Mouse (Mus musculus) fibroblast of lung, adult 2 months (primary cell): ENCODE measurements at regions not wholly inside any gene's neighbourhood (a gene's known extent, or its start where the extent isn't known, plus 50 kb on each side); places are given as distances from the start of the nearest gene placed in this dataset.

ENCODE experiments used
- DNase-seq: peaks from one replicate; pipeline ENCODE4 v3.0.0-alpha.2; 2011; ENCODE audit warnings: low read depth

GRCm38 (mm10) chr2:159019921-159020534 is 225.4 kb downstream of the Dhx35 start:
- no peak for DNase-seq

GRCm38 (mm10) chr2:159032147-159032546 is 237.5 kb downstream of the Dhx35 start:
- DNase-seq = no peak

- no peak for DNase-seq
Measured at GRCm38 (mm10) chr2:159039916-159040315, 245.3 kb downstream of the Dhx35 start.

GRCm38 (mm10) chr2:159053534-159053933 is 258.9 kb downstream of the Dhx35 start:
- no peak for DNase-seq

DNA sequence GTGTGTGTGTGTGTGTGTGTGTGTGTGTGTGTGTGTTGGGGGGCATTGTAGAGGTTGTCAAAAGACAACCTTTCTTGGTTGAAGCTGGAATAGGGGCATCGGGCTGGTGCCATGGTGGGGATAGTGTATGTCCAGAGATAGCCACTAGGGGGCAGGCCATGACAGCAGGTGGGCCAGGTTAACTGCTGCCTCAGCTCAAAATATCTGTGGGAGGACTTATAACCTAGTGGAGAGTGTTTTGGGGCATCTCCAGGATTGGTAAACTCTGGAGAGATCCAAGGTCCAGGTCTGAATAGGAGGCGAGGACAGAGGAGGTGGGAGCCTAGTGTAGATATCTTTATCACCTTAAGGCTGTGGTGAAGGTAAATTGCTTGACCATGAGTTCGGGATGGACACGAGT is 259.3 kb downstream of the Dhx35 start:
- DNase-seq = no peak

GRCm38 (mm10) chr2:159054451-159054850 is 259.8 kb downstream of the Dhx35 start:
- no peak for DNase-seq

GRCm38 (mm10) chr2:159055780-159056179 is 261.2 kb downstream of the Dhx35 start:
- no peak for DNase-seq

DNA sequence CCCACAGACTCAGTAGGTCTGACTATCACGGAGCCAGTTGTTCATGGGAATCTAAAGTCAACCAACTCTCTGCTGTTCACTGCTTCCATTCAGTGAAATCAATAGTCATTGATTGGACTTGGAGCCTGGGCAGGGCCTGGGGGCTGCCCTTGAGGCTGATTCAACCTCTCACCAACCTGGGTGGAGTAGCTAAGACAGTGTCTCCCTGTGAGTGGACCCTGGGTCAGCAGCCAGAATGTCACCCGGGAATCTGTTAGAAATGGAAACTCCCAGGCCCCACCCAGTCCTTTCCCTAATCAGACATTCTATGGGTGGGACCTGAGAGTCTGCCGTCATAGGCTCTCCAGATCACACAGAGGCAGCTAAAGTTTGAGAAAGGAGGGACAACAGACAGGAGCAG is 262.4 kb downstream of the Dhx35 start:
- no peak for DNase-seq

- no peak for DNase-seq
Measured at GRCm38 (mm10) chr2:159057506-159057905, 262.9 kb downstream of the Dhx35 start.

- no peak for DNase-seq
Measured at GRCm38 (mm10) chr2:159062266-159062665, 267.7 kb downstream of the Dhx35 start.

DNA sequence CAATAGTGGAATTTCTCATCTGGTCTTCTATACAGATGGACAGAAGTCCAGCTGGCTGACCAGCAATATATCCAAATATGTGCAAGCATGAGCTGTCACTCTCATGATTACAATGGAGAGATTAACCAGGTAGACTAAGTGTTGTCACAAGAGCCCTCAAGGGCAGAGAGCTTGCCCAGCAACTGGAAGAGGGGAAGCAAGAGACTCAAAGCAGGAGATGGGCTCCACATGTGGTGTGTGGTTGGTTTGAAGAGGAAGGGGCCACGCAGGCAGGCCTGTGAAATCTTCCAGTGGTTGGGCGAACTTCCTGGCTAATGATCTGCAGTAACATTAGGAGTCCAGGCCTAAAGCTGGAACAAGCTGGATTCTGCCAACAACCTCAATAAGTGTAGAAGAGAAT is 268.1 kb downstream of the Dhx35 start:
- DNase-seq = no peak

DNA sequence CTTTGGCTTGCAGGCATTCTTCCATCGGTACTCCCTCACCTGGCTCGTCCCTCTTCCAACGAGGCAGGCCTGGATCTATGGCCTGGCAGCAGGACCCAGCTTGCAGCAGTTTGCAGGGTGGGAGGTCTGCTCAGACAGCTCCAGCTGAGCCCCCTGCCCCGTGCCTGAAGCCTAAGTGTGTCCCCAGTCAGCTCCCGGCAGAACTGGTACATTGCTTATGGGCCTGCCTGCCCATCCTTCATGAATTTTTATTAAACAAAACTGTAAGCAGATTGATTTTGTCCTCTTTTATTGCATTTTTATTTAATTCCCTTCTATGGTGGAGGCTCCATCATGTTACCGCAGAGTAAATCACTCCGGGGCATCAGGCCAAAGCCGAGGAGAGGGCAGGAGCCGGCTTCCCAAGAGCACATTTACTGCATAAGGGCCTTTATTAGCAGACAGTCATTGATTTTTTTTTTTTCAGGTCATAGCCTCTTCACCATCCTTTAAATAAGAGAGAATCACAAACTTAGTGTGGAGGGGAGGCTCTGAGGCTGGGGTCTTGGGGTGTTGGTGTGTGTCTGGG is 269.9 kb downstream of the Dhx35 start:
- no peak for DNase-seq

DNA sequence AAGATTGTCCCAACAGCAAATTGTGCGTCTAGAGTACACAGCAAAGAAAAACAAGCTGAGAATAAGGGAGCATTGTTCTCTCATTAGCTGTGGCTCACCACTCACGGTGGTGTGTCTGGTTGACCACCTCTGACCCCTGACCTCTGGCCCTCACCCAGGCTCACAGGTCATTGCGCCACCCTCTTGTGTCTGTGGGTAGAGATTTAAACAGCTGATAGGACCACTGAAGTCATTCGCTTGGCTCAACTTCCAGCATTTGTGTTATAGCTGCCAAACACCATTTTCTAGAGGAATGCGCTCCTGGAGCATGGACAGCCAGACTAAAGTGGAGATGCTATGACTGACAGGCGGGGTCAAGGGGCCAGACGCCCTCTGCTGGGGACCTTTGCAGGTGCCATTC is 272.9 kb downstream of the Dhx35 start:
- no peak for DNase-seq

DNA sequence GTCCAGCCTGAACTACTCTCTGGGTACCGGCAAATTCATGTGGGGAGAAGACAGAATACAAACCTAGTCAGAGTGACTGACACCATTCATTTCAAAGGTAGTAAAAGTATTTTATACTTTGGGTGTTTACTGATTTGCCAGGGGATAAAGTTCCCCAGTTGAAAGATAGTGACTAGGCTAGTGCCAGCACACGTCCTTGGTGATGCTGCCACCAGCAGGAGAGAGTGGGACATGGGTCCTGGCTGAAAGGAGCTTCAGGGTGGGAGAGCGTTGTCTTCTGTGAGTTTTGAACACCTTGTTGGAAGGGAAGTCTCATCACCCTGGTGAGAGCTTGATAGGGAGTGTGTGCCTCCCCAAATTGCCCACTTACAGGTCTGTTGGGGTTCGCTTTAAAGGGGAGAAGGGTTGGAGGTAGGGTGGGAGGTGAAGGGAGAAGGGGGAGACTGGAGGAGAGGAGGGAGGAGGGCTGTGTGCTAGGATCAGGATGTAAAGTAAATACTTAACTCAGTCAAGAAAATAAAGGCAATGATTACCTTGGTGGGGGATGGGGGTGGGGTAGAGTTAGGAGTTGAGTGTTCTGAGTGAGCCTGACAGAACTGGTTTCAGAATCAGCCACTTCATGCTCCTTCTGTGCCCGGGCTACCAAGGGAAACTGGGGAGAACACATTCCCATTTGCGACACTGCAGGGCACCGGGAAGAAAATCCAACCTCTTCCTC is 273.9 kb downstream of the Dhx35 start:
- DNase-seq = no peak

DNA sequence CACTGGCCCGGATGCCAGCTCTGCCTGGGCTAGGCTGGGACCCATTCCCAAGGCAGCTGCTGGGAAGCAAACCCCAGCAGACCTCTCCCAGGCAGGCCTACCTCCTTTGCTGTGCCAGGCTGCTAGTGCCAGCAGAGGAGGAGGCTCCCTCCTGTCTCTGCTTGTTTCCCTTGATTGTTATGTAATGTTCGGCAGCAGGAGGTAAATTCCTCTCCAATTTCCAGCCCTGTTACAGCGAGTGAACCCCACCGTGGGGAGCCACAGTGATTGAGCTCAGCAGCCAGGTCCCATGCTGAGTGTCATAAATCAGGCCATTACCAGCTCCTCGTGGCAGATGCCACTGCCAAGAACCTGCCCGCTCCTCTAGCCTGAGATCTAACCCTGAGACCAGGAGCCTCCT is 274.6 kb downstream of the Dhx35 start:
- DNase-seq = no peak

GRCm38 (mm10) chr2:159072997-159073690 is 278.5 kb downstream of the Dhx35 start:
- DNase-seq = no peak

- no peak for DNase-seq
Measured at GRCm38 (mm10) chr2:159079836-159080235, 285.2 kb downstream of the Dhx35 start.

- no peak for DNase-seq
Measured at GRCm38 (mm10) chr2:159080784-159081544, 286.4 kb downstream of the Dhx35 start.

DNA sequence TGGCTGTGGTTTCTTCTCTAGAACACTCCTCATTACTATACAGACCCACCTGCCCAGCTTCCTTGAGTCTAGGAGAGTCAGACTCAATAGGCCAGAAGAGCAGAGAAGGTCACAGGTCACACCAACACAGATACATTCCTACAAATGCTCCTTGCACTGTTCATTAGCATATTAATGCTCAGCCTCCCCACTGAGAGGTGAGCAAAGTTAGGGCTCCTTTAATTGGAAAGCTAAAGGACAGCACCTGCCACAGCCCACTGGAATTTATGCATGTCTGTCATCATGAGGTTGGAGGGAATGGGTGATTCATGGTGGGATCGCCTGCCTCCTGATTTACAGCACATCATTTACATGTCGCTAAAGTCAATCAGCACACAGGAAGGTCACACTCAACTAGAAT is 292.2 kb downstream of the Dhx35 start:
- no peak for DNase-seq

- no peak for DNase-seq
Measured at GRCm38 (mm10) chr2:159088196-159088595, 293.6 kb downstream of the Dhx35 start.

- no peak for DNase-seq
Measured at GRCm38 (mm10) chr2:159096667-159097066, 302.1 kb downstream of the Dhx35 start.

GRCm38 (mm10) chr2:159134042-159134441 is 339.4 kb downstream of the Dhx35 start:
- no peak for DNase-seq
